9 mouse cellular contexts compared by ENCODE assay signal in the genomic region with DNA sequence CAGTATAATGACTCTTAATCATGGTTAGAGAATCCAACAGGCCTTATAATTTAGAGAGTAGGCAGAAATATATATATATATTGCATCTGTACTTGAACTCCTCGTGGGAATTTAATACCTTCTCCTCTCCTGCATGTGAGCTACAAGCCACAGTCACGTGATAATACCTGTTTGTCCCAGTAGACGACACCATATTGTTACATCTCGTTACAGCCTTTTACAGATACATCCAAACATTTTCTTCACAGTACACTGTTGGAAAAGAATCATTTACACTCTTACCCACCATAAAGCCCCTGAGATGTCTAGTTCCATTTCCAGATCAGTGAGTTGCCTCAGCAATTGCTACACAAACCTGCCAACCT. TPM values are rescaled to one million over a fixed set of nuclear protein-coding genes. Genes with fewer than 3 reads are reported as not detected.
DNase-seq lines count a peak whose midpoint lies in the region; ATAC-seq and TF ChIP-seq lines count a peak whose summit lies in the region.
"Had no signal": no experiment of that assay in that cellular context is flagged by ENCODE, and none has a peak within 500 bp of the region (broad histone marks: within the 10 kb centered on the region; RNA-seq: fewer than 3 reads in every experiment).

No protein-coding gene starts in this region.

- TF ChIP-seq POLR2A in spleen, adult 2 months (IDR thresholded peaks at IDR 0.05; ENCODE audit: low read depth, low read length) = no peak

- peak overlapping the region; percentile 85 for H3K4me3 ChIP-seq in erythroblast, embryonic 14.5 days (replicated peaks)
- H3K4me3 ChIP-seq in spleen, adult 2 months (ENCODE audit: extremely low read depth, insufficient read depth, insufficient read length) = peak overlapping the region; percentile 91
- peak overlapping the region; percentile 95 for H3K4me3 ChIP-seq in limb, embryonic 15.5 days
- peak overlapping the region; percentile 82 for H3K4me3 ChIP-seq in stomach, embryonic 16.5 days (replicated peaks; ENCODE audit: low read length)

- peak overlapping the region; percentile 94 for H3K9ac ChIP-seq in limb, embryonic 15.5 days
- peak overlapping the region; percentile 89 for H3K9ac ChIP-seq in stomach, embryonic 16.5 days (ENCODE audit: low read length)

- H3K36me3 ChIP-seq in erythroblast, embryonic 14.5 days (ENCODE audit: control insufficient read depth) = peaks cover 27% of the 10 kb centered on the region
- peaks cover 22% of the 10 kb centered on the region for H3K36me3 ChIP-seq in spleen, adult 2 months (ENCODE audit: control insufficient read depth, insufficient read depth, low read length)
- peaks cover 22% of the 10 kb centered on the region for H3K36me3 ChIP-seq in limb, embryonic 15.5 days
- peaks cover 3% of the 10 kb centered on the region; the same call in 1 of the 2 replicates for H3K36me3 ChIP-seq in stomach, embryonic 16.5 days (ENCODE audit: control insufficient read depth, insufficient read depth, low read length)

- peak overlapping the region; percentile 70 for H3K4me2 ChIP-seq in limb, embryonic 15.5 days
- H3K4me2 ChIP-seq in stomach, embryonic 16.5 days (ENCODE audit: low read depth, low read length) = peak overlapping the region; percentile 82

- 53% methylated on average over 4 of the region's 4 CpGs for WGBS in spleen, adult 2 months
- WGBS in limb, embryonic 15.5 days = 35% methylated on average over 4 of the region's 4 CpGs
- WGBS in stomach, embryonic 16.5 days = 37% methylated on average over 4 of the region's 4 CpGs

- H3K27me3 ChIP-seq in erythroblast, embryonic 14.5 days (ENCODE audit: control insufficient read depth) = no peaks in the 10 kb centered on the region
- no peaks in the 10 kb centered on the region for H3K27me3 ChIP-seq in spleen, adult 2 months (ENCODE audit: control insufficient read depth, insufficient read depth, low read length)
- no peaks in the 10 kb centered on the region for H3K27me3 ChIP-seq in limb, embryonic 15.5 days
- no peaks in the 10 kb centered on the region for H3K27me3 ChIP-seq in stomach, embryonic 16.5 days (ENCODE audit: control insufficient read depth, insufficient read depth, low read length)

- H3K4me1 ChIP-seq in erythroblast, embryonic 14.5 days (ENCODE audit: control insufficient read depth) = peaks cover 22% of the 10 kb centered on the region
- H3K4me1 ChIP-seq in spleen, adult 2 months (ENCODE audit: control insufficient read depth, insufficient read depth, insufficient read length) = no peaks in the 10 kb centered on the region
- H3K4me1 ChIP-seq in limb, embryonic 15.5 days = peaks cover 9% of the 10 kb centered on the region
- H3K4me1 ChIP-seq in stomach, embryonic 16.5 days (ENCODE audit: control insufficient read depth, insufficient read depth, low read length) = peaks cover 7% of the 10 kb centered on the region

- H3K27ac ChIP-seq in spleen, adult 2 months (ENCODE audit: insufficient read depth, low read length) = no peak overlapping the region
- no peak overlapping the region for H3K27ac ChIP-seq in limb, embryonic 15.5 days
- H3K27ac ChIP-seq in stomach, embryonic 16.5 days (ENCODE audit: low read length) = peak overlapping the region; percentile 76; the same call in 1 of the 2 replicates

- ATAC-seq in erythroblast, adult 5-6 weeks (replicated peaks; ENCODE audit: low FRiP score, poor library complexity, severe bottlenecking) = no peak
- ATAC-seq in limb, embryonic 15.5 days (ENCODE audit: insufficient number of reproducible peaks, low FRiP score, low TSS enrichment, low read depth) = no peak
- no peak for ATAC-seq in stomach, embryonic 16.5 days (ENCODE audit: insufficient read depth, low FRiP score)

- TF ChIP-seq CTCF in spleen, adult 2 months (IDR thresholded peaks at IDR 0.05; ENCODE audit: extremely low read depth, insufficient read depth, insufficient read length, insufficient replicate concordance) = no peak

- no peaks in the 10 kb centered on the region for H3K9me3 ChIP-seq in erythroblast, embryonic 14.5 days (ENCODE audit: control insufficient read depth, low read length)
- H3K9me3 ChIP-seq in limb, embryonic 15.5 days = no peaks in the 10 kb centered on the region
- no peaks in the 10 kb centered on the region for H3K9me3 ChIP-seq in stomach, embryonic 16.5 days (replicated peaks; ENCODE audit: control insufficient read depth, low read length)

- DNase-seq in spleen, adult 2 months (ENCODE audit: low read depth in 1 of 2, low spot score in 2 of 2) = no peak
- DNase-seq in spleen, postnatal 36 days (ENCODE audit: low spot score in 2 of 2) = no peak
- DNase-seq in yolk sac, embryonic 10.5 days (ENCODE audit: low spot score) = no peak
- DNase-seq in frontal cortex, postnatal 36 days (ENCODE audit: low spot score in 2 of 2) = no peak

RNA-seq across cellular contexts. Expression of a gene that starts 0.8 kb away (rescaled TPM):
- 2.4 and 3.3 TPM in 2 replicates for polyA plus RNA-seq in erythroblast, embryonic 14.5 days (2012)
- total RNA-seq in erythroblast, adult 5-6 weeks (2015; ENCODE audit: low replicate concordance) = 0.77 and 6.5 TPM in 2 replicates
- 2.9 and 9.2 TPM in 2 replicates for total RNA-seq in erythroblast, adult 5-6 weeks (2017; ENCODE audit: low replicate concordance)
- polyA plus RNA-seq in spleen, adult 2 months (2012; rRNA removed) = 17.9 and 19.3 TPM in 2 replicates
- 58.8 and 63.3 TPM in 2 replicates for polyA plus RNA-seq in limb, embryonic 15.5 days (2015; fragmentation: Nextera tagmentation; extraction: Ambion mirVana)
- polyA plus RNA-seq in stomach, embryonic 16.5 days (2015; fragmentation: Nextera tagmentation; extraction: Ambion mirVana) = 45.6 and 53.5 TPM in 2 replicates

RNA-seq across cellular contexts. Expression of a gene that starts 19.7 kb away (rescaled TPM):
- polyA plus RNA-seq in erythroblast, embryonic 14.5 days (2012) = not detected in 2 replicates
- 3.6 and 4.8 TPM in 2 replicates for total RNA-seq in erythroblast, adult 5-6 weeks (2015; ENCODE audit: low replicate concordance)
- total RNA-seq in erythroblast, adult 5-6 weeks (2017; ENCODE audit: low replicate concordance) = 3.7 and 8.6 TPM in 2 replicates
- 10.1 and 12.6 TPM in 2 replicates for polyA plus RNA-seq in spleen, adult 2 months (2012; rRNA removed)
- 0.66 and 1.1 TPM in 2 replicates for polyA plus RNA-seq in limb, embryonic 15.5 days (2015; fragmentation: Nextera tagmentation; extraction: Ambion mirVana)
- polyA plus RNA-seq in stomach, embryonic 16.5 days (2015; fragmentation: Nextera tagmentation; extraction: Ambion mirVana) = 1.3 and 2.1 TPM in 2 replicates

RNA-seq across cellular contexts. Expression of a gene that starts 28.1 kb away (rescaled TPM):
- 0.03 and 0.14 TPM in 2 replicates for polyA plus RNA-seq in erythroblast, embryonic 14.5 days (2012)
- total RNA-seq in erythroblast, adult 5-6 weeks (2015; ENCODE audit: low replicate concordance) = not detected in 2 replicates
- not detected in 2 replicates for total RNA-seq in erythroblast, adult 5-6 weeks (2017; ENCODE audit: low replicate concordance)
- polyA plus RNA-seq in spleen, adult 2 months (2012; rRNA removed) = 0.20 and 0.22 TPM in 2 replicates
- not detected in 2 replicates for polyA plus RNA-seq in limb, embryonic 15.5 days (2015; fragmentation: Nextera tagmentation; extraction: Ambion mirVana)
- 8.7 and 9.8 TPM in 2 replicates for polyA plus RNA-seq in stomach, embryonic 16.5 days (2015; fragmentation: Nextera tagmentation; extraction: Ambion mirVana)
- total RNA-seq: left cerebral cortex, postnatal 25 days had no signal

RNA-seq across cellular contexts. Expression of a gene that starts 46.0 kb away (rescaled TPM):
- 0.02 and 0.09 TPM in 2 replicates for polyA plus RNA-seq in erythroblast, embryonic 14.5 days (2012)
- total RNA-seq in erythroblast, adult 5-6 weeks (2015; ENCODE audit: low replicate concordance) = 95.3 and 131 TPM in 2 replicates
- 94.0 and 102 TPM in 2 replicates for total RNA-seq in erythroblast, adult 5-6 weeks (2017; ENCODE audit: low replicate concordance)
- 5.6 and 5.8 TPM in 2 replicates for polyA plus RNA-seq in spleen, adult 2 months (2012; rRNA removed)
- 2.6 and 3.2 TPM in 2 replicates for polyA plus RNA-seq in limb, embryonic 15.5 days (2015; fragmentation: Nextera tagmentation; extraction: Ambion mirVana)
- polyA plus RNA-seq in stomach, embryonic 16.5 days (2015; fragmentation: Nextera tagmentation; extraction: Ambion mirVana) = 7.8 and 8.1 TPM in 2 replicates
